Mouse (Mus musculus): ENCODE measurements around the gene Dcakd.
"Not testable (repeated sequence)": the region's sequence is repeated elsewhere in the genome, so short reads cannot be mapped to it uniquely, and the experiment has no call there.

The Dcakd gene

DNA sequence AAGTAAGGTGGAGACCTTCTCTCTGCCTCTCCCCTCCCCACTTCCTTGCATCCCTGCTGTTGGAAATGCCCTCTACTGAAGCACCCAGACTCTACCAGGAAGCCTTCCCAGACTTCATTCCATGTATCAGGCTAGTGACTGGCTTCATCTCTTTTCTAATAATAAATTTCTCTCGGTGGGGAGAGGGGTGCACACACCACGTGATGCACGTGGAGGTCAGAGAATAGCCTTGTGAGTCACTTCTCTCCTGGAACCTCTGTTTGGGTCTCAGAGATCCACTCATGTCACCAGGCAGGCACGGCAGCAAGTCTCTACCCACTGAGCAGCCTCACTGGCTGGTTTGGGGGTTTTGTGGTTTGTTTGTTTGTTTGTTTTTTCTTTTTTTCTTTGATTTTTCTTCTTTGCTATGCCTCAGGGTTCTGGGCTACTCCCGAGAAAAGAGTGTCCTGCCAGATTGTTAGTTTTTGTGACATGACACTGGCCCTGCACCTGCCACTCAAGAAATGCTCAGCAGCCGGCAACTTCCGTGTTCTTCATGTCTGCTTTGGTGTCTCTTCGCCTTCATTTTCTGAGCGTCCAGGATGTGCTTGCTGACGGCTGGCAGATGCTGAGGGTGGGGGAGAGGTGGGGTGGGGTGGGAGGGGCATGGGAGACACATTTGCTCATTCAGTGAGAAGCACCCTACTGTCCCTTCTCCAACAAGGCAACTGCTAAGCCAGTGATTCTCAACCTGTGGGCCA lies 46.8 kb downstream of the Dcakd start:
- DNase-seq (ENCODE audit: extremely low spot score, low spot score) = no peak

DNA sequence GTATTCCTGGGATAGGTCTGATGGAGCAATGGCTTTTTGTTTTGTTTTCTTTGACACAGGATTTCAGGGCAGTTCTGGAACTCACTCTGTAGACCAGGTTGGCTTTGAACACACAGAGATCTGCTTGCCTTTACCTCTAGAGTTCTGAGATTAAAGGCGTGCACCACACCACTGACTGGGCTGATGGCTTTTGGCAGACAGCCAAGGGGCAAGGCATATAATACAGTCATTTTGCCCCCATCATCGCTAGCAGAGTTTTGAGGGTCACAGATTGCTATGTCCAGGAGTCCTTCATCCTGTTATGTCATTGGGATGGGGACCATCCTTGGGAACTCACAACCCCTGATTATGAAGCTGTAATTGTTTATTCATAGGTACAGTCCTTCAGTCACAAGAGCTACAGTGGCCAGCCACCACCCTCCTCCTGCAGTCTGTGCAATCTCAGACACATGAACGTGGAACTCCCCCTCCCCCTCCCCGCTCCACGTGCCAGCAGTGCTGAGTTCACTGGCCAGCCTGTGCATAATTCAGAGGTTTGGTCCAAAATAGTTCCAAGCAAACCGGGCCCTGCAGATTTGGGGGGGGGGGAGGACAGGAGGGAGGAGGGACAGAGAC lies 50.0 kb downstream of the Dcakd start:
- no peak for DNase-seq (ENCODE audit: extremely low spot score, low spot score)

DNA sequence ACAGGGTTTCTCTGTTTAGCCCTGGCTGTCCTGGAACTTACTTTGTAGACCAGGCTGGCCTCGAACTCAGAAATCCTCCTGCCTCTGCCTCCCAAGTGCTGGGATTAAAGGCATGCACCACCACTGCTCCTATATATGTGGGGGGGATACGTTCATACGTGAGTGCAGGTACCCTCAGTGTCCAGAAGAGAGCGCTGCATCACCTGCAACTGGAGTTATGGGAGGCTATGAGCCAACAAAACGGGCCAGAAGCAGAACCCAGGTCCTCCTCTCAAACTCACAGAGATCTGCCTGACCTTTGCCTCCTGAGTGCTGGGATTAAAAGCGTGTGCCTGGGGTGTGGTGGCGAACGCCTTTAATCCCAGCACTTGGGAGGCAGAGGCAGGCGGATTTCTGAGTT lies 52.2 kb downstream of the Dcakd start:
- not testable (repeated sequence) for DNase-seq (ENCODE audit: extremely low spot score, low spot score)

DNA sequence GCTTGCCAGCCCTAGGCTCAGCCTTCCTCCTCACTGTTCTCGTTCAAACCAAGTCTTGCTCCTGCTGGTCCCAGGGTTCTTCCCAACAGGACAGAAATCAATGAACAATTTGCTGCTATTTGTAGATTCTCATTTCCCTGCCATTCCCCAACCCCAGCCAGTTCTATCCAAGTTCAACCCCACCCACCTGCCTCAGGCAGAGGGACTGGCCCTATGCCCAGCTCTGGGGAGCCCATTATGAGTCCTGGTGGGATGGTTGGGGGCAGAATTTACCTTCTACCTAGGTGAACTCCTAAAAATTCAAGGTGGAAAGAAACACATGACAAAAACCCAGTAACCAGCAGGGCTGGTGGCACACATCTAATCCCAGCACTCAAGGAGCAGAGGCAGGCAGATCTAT lies 55.8 kb downstream of the Dcakd start:
- DNase-seq (ENCODE audit: extremely low spot score, low spot score) = no peak

DNA sequence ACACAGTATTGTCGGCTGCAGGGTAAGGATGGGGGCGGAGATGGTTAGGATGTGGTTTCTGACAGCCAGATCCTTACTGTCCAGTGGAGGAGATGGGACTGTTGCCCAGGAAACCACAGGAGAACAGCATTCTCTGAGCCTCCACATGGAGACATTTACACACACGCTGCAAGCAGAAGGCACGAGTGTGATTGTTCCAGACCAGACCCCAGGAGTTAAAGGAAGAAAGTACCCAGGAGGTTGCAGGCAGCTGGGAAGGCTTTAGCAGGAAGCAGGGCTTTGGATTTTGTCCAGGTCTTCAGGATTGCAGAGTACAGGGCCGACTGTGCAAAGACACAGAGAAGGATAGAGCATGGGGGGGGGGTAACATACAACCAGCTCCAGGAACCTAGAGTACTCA lies 56.5 kb downstream of the Dcakd start:
- DNase-seq (ENCODE audit: extremely low spot score, low spot score) = no peak

DNA sequence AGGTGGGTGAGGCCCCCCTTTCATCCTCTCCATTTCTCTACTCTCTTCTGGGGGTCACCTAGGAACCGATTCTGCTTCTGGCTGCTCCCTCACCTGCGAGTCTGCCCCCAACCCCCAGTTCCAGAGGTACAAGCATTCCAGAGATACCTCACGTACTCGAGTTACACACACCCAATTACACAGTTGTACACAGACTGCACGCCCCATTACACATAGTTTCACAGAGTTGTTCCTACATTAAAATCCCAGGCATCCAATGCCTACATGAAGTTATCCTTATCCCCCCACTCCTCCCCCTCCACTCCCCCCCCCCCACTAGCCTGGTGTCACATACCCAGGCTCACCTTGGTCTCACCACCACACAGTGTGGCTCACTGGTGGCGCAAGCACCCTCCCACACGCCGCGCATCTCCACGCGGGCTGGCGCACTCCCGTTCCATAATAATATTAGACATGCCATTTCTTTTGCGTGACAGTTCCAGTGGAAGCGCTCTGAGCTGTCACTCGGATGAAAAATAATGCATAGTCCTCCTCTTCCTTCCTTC lies 63.5 kb downstream of the Dcakd start:
- no peak for DNase-seq (ENCODE audit: extremely low spot score, low spot score)

DNA sequence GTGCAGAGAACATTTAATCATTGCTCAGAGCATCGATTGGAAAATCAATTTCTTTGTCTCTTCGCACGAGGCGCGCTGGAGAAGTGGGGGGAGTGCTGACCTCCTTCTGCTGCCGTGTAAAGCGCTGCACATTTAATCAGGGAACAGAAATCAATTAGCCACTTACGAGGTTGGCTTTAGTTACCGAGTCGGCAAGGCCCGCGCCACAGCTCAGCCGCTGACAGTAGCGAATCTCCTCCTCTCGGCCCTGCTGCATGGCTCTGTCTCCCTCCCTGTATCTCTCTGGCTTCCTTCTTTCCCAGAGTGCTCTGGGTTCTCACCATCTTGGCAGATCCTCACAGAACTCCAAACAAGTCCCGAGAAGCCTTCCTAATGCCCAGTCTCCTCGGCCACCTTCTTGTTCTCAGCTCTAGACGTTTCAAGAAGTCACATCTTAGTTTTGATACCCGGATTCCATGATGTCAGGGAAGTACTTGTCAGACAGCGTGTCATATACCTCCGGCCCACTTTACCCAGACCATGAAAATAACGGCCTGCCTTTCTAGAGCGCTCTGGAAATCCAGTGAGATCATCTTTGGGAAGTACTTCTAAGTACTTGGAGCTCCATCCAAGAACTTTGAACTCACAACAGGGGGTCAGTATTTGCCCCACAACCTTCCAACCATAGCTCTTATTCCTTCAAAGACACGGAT lies 64.1 kb downstream of the Dcakd start:
- peak; percentile 38 for DNase-seq (ENCODE audit: extremely low spot score, low spot score)

DNA sequence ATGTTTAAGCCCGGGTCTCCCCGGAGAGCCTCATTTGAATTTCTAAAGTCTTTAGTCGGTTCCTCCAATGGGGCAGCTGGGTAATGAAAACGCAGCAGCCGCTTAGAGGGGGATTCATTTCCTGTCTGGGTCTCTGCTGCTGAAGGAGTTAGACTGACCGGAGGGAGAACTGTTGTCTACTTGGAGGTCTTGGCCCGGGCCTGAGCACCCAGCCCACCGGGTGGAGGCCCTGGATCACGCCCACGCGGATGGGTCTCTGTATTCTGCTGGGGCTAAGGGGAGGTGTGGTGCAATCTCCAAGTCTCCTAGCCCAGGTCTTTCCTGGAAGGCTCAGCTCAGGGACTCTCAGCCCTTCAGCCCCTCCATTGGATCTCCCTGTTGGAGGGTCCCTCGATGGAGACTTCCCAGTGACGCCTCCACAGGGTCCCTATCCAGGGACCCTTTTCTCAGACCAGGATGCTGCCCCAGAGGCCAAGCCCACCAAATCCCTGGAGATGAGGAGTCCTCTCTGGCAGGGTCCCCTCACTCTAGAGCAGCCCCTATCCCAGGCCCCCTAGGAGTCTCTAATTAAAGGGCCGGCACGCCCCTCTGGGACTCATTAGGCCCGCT lies 64.8 kb downstream of the Dcakd start:
- DNase-seq (ENCODE audit: extremely low spot score, low spot score) = peak; percentile 59

DNA sequence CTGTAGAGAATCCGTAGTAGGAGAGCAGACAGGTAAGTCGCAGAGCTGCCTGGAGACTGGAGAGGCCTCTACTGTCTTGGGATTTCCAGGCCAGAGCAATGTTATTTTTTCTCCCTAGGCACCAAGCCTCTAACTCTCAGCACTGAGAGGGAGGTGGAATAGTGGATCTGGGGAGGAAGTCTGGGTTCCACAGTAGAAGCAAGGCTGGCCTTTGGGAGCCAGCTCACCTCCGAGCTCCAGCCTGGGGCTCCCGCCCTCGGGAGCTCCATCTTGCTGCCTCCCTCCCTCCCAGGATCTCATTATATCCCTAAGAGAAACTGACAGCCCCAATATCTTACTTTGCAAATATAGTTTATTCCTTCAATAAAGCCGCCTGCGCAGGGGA lies 65.3 kb downstream of the Dcakd start:
- DNase-seq (ENCODE audit: extremely low spot score, low spot score) = no peak

DNA sequence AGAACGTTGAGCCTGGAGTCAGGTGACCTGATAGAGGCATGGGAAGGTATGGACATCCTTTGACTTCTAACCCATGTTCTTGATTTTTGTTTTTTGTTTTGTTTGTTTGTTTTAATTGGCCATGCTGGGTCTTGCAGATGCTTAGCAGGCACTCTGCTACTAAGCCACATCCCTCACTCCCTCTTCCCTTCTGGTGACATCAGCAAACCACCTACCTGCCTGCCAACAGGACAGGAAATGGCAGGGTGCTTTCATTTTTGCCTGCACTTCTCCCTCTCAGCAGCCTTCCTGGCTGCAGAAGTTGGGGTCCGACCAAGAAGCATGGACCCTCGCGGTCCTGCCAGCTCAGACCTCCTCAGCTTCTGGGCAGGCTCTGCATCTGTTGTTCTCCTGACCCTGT lies 67.1 kb downstream of the Dcakd start:
- no peak for DNase-seq (ENCODE audit: extremely low spot score, low spot score)

DNA sequence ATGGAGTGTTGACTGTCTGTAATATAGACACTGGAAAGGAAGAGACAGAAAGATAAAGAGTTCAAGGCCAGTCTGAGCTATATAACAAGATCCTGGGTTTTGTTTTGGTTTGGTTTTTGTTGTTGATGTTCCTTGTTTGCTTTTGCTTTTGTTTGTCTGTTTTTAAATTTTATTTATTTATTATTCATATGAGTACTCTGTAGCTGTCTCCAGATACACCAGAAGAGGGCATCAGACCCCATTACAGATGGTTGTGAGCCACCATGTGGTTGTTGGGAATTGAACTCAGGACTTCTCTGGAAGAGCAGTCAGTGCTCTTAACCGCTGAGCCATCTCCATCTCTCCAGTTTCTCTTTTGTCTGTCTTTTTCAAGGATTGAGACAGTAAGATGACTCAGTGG lies 69.3 kb downstream of the Dcakd start:
- no peak for DNase-seq (ENCODE audit: extremely low spot score, low spot score)

DNA sequence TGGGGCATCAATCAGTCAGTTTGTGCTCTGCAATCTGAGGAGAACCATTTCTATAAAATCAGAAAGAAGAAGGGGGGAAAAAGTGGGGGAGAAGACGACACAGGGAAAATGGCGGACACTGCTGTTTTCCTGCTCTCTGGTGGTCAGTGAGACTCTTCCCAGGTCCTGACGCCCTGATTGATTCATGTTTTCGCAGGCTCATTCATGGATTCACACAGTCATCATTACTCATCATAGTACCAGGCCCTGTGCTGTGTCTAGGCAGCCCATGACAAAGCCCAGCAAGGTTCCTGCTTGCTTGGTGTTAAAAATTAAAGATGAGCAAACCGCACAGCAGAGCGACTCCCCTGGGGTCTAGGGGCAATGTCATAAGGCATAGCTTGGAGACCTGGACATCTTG lies 69.7 kb downstream of the Dcakd start:
- DNase-seq (ENCODE audit: extremely low spot score, low spot score) = no peak

DNA sequence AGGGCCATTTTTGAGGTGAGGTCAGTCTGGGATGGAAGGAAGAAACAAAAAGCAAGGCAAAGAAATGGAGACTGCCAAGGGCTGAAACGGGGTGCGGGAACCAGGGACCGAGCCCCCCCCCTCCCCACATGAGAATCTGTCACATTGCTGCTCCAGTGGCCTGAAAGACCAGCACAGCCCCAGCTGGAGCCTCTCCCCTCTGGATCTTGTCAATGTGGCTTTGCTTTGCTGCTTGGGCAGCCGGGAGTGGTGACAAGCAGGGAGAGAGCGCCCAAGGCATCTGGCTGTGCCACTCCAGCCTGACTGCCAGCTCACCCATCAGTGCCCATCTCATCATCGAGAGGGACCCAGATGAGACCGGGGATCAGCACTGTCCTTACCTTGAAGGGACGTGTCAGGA lies 70.4 kb downstream of the Dcakd start:
- DNase-seq (ENCODE audit: extremely low spot score, low spot score) = no peak

DNA sequence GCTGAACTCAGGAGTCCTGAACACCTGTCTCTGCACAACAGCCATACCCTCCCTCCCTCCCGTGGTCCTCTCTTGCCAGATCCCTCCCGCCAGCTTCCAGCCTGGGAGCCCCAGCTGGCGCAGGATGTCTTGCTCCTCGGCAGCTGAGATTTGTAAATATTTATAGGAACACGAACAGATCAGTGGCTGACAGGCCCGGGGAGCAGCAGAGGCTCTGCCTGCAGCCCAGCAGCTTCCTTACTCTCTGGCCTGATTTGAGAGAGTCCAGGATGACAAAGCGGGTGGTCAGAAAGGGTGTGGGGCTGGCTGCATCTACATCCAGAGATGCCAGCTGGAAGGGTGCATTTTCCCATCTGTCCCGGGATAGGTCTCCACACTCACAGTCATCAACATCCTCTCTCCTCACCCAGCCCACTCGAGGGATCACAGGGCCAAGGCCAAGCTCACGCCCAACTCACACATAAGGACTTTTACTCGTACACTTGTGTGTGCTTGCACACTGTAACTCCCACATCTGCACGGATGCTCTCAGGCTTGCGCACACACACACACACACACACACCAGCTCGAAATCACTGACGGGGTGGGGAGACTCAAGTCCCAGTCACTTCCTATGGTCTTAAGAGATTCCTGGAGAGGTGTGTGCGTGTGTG lies 71.0 kb downstream of the Dcakd start:
- DNase-seq (ENCODE audit: extremely low spot score, low spot score) = no peak

DNA sequence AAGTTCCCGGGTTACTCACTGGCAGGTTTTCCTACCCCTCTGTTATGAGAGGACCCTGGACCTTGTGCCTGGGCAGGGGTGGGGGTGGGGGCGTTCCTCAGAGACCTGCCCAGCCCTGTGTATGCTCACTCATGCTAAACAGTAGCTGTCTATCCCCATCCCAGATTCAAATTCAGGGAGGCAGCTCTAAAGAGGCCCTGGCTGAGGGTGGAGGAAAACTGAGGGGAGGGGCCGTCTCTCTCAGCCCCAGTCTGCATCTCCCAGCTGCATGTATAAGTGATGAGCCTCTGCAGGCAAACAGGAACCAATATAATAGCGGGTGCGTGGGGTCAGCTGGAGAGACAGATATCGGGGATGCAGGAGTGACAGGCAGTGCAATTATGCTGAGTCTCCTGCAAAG lies 75.2 kb downstream of the Dcakd start:
- no peak for DNase-seq (ENCODE audit: extremely low spot score, low spot score)

DNA sequence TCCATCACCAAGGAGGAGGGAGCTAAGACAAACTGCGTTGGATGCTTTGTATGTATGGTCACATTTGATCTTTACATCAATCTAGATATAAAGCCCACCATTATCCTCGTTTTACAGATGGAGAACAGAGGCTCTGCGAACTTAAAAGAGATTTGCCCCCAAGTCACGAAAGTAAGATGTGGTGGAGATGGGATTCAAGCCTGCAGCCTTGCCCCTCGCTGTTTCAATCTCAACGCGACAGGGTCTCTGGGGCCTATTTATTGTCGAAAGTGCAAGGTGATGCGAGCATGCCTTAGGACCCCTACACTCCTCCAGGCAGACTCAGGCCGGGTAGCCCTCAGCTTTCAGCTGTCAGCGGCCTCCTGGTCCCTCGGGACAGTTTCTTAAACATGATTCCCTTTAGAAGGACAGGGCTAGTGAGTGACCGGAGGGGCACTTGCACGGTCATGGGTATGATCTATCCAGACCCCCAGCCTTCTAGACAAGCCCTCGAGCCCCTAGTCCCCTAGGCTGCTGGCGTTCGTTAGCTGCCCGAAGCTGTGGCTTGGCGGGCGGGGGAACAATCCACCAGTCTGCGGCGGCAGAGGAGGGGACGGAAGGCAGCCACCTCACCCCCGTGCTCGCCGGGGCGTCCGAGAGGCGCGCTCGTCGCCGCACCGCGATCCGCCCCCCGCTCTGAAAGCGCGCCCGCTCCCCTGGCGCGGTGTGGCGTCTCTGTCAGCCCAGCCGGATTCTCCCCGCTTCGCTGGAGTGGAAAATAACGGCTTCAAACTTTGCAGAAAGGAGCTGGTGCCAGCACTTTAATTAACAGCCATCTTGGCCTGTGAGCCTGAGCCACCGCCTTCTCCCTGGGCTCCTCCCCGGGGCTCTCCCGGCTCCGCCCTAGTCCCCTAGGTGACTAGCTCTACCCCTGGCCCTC lies 79.8 kb downstream of the Dcakd start:
- peak; percentile 57 for DNase-seq (ENCODE audit: extremely low spot score, low spot score)

DNA sequence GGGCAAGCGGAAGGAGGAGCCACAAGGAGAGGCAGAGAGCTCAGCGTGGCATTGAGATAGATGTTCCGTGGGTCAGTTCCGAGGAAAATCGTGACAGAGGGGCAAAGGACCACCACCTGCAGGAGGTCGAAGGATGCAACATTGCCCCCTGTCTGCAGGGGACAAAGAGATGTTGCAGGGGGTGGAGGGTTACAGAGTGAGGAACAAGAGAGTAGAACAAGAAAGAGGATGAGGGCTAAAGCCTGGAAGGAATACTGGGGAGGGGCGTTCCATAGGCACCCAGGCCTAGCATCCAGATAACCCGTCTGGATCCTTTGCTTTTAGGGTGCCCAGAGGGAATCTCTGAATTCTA lies 81.2 kb downstream of the Dcakd start:
- DNase-seq (ENCODE audit: extremely low spot score, low spot score) = no peak

DNA sequence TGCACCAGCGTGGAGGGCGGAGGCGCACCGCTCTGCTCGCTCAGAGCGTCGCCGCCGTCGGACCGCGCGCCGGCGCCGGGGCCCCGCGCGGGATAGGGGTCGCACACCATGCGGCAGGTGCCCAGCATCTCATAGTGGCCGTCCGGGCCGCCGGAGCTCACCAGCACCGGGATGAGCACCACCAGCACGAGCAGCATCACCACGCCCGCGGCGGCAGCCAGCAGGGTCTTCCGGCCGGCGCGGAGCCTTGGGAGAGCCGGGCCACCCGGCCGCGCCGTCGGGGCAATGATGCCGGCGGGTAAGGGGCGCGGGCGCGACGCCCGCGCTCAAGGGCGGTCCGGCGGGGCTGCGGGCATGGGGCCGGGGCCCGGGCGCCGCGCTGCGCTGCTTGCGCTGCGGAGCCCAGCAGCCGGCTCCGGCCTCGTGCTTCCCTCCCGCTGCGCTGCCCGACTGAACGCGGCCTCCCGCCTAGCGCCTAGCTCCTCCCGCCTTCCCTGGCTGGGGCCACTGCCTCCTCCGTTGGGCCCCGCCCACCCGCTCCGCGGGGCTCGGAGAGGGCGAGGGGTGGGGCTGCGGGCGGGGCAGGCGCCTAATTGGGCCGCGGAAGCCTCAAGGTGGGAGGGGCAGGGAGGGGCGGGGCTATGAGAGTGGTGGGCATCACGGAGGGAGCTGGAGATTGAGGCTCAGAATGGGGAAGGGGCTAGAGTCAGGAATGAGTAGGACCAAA lies 81.7 kb downstream of the Dcakd start, which contains the start of gene C1ql1:
Gene C1ql1, minus strand, starts transcription at position 424 of the 727 bp plus-strand sequence.
- peak; percentile 88 for DNase-seq (ENCODE audit: extremely low spot score, low spot score)

DNA sequence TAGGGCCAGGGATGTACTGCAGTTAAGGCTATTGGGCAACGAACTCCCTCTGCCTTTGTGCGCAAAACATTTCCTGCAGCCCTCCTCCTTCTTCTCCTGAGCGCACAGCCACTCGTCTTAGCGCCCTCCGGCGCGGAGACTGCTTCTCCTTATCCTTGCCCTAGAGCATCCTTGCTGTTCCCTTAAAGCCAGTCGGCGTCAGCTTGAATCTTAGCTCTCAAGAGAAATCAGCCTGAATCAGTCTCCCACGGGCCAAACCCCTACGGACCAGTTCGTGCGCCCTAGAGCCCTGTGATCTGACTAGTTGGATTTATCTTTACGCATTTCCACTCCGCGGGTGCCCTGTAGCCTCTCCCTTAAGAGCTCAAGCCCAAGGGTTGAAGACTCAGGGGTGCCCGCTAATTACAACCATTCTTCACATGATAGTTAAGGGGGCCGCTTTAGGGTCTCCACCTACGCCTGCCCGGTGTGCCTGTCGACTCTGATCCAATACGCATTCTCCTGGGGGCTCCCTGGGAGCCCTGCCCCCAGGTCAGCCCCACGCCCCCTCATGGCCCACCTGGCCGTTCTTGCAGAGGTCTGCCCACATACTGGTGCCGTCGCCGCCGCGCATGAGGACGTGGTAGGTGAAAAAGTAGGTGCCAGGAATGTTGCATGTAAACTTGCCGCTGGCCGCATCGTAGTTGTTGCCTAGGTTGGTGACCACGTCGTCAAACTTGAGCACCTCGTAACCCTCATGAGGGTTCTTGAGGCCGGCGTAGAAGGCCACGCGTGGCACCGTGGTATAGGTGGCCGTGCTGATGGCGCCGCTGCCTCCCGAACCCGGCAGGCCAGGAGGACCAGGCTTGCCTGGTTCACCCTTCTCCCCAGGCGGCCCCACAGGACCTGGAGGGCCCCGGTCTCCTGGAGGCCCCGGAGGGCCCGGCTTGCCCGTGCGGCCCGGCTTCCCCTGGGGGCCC lies 82.5 kb downstream of the Dcakd start:
- peak; percentile 47 for DNase-seq (ENCODE audit: extremely low spot score, low spot score)

Data from neural tube, embryonic 10.5 days (tissue).